Mouse (Mus musculus) heart, embryonic 13.5 days (tissue): Measurements from ENCODE around the gene Plk4. TPM values are rescaled to one million over a fixed set of nuclear protein-coding genes. Genes with fewer than 3 reads are reported as not detected.
"Not testable (repeated sequence)": the region's sequence is repeated elsewhere in the genome, so short reads cannot be mapped to it uniquely, and the experiment has no call there.

Experiments used
- ATAC-seq: fragments of 200-750 bp; cut with Nextera tagmentation; 2 replicates; pipeline ENCODE4 v1.8.0; 2017; ENCODE audit warnings: moderate TSS enrichment; ENCODE audit not compliant: insufficient number of reproducible peaks, low FRiP score, low TSS enrichment; ENCODE audit errors: extremely low read depth
- H3K27ac ChIP-seq: fragments of 300-500 bp; sonication (generic); replicated peaks from 2 replicates; pipeline ENCODE4 v1.5.1; 2015; ENCODE audit warnings: moderate library complexity, mild to moderate bottlenecking, inconsistent platforms
- H3K27me3 ChIP-seq: fragments of 300-500 bp; sonication (generic); replicated peaks from 2 replicates; pipeline ENCODE4 v1.6.1; 2015; ENCODE audit warnings: mild to moderate bottlenecking, inconsistent platforms
- H3K36me3 ChIP-seq: fragments of 300-500 bp; sonication (generic); 2 replicates; pipeline ENCODE4 v1.6.1; 2015; ENCODE audit warnings: mild to moderate bottlenecking, inconsistent platforms
- H3K4me1 ChIP-seq: fragments of 300-500 bp; sonication (generic); 2 replicates; pipeline ENCODE4 v1.6.1; 2015; ENCODE audit warnings: inconsistent platforms
- H3K4me2 ChIP-seq: fragments of 300-500 bp; sonication (generic); 2 replicates; pipeline ENCODE4 v1.6.1; 2015; ENCODE audit warnings: inconsistent platforms, mild to moderate bottlenecking, moderate library complexity
- H3K4me3 ChIP-seq: fragments of 300-500 bp; sonication (generic); 2 replicates; pipeline ENCODE4 v1.5.1; 2015; ENCODE audit warnings: moderate library complexity, mild to moderate bottlenecking, inconsistent platforms
- H3K9ac ChIP-seq: fragments of 300-500 bp; sonication (generic); 2 replicates; pipeline ENCODE4 v1.6.1; 2015; ENCODE audit warnings: inconsistent platforms, mild to moderate bottlenecking, moderate library complexity
- H3K9me3 ChIP-seq: fragments of 300-500 bp; sonication (generic); 2 replicates; pipeline ENCODE4 v1.6.1; 2016; ENCODE audit warnings: inconsistent platforms
- WGBS: fragments of 180-500 bp; shearing (Covaris S2); methylation state at CpG from one replicate; pipeline ENCODE4 v1.1.7; 2015; ENCODE audit warnings: mixed read lengths; 5-methylcytosine and 5-hydroxymethylcytosine counted together
- polyA plus RNA-seq: library from polyadenylated mRNA; unstranded; fragments of >200 nt; fragmentation: Nextera tagmentation; extraction: Ambion mirVana; gene quantifications from 2 replicates; pipeline ENCODE4 v1.2.1, GENCODE M21; 2015

Gene Plk4
- polyA plus RNA-seq: 32.3 and 39.3 TPM in 2 replicates

- WGBS: 2% methylated on average over 66 of the region's 66 CpGs
- no peaks in the 10 kb centered on the region for H3K9me3 ChIP-seq
- H3K27me3 ChIP-seq: no peaks in the 10 kb centered on the region
- H3K4me1 ChIP-seq: peaks cover 15% of the 10 kb centered on the region
- ATAC-seq: peak; percentile 98
- peak within 1 kb of the TSS; percentile 98 for H3K4me3 ChIP-seq
- H3K36me3 ChIP-seq: peaks cover 19% of the 10 kb centered on the region
- H3K9ac ChIP-seq: peak within 1 kb of the TSS; percentile 92
- peak within 1 kb of the TSS; percentile 84 for H3K27ac ChIP-seq
- peak within 1 kb of the TSS; percentile 90 for H3K4me2 ChIP-seq
Observed at GRCm38 (mm10) chr3:40799530-40800372, at the start of gene Plk4. Gene Plk4 (plus strand): TSS chr3:40800019.

- no peaks in the 10 kb centered on the region for H3K9me3 ChIP-seq
- H3K27ac ChIP-seq: no peak overlapping the region
- H3K27me3 ChIP-seq: no peaks in the 10 kb centered on the region
- ATAC-seq: no peak
- peaks cover 58% of the 10 kb centered on the region for H3K36me3 ChIP-seq
- no peak overlapping the region for H3K9ac ChIP-seq
- H3K4me2 ChIP-seq: no peak overlapping the region
- 77% methylated on average over 3 of the region's 3 CpGs for WGBS
- no peak overlapping the region for H3K4me3 ChIP-seq
- H3K4me1 ChIP-seq: no peaks in the 10 kb centered on the region
Observed at GRCm38 (mm10) chr3:40760746-40761145, 39.1 kb upstream of the Plk4 start.

GRCm38 (mm10) chr3:40761312-40761711 is 38.5 kb upstream of the Plk4 start:
- H3K27ac ChIP-seq: no peak overlapping the region
- H3K36me3 ChIP-seq: peaks cover 57% of the 10 kb centered on the region
- 77% methylated on average over 2 of the region's 2 CpGs for WGBS
- no peak overlapping the region for H3K9ac ChIP-seq
- no peaks in the 10 kb centered on the region for H3K27me3 ChIP-seq
- no peaks in the 10 kb centered on the region for H3K9me3 ChIP-seq
- no peak overlapping the region for H3K4me2 ChIP-seq
- H3K4me1 ChIP-seq: no peaks in the 10 kb centered on the region
- ATAC-seq: no peak
- H3K4me3 ChIP-seq: no peak overlapping the region

- Histone ChIP-seq H3K4me1 (no peaks in the 10 kb centered on the region), H3K36me3 (peaks cover 17% of the 10 kb centered on the region)
Observed at GRCm38 (mm10) chr3:40793783-40794182, 6.0 kb upstream of the Plk4 start.

GRCm38 (mm10) chr3:40798054-40798453 is 1.8 kb upstream of the Plk4 start:
- peaks cover 18% of the 10 kb centered on the region for H3K36me3 ChIP-seq
- no peak overlapping the region for H3K9ac ChIP-seq
- 57% methylated on average over 1 of the region's 1 CpGs for WGBS
- peaks cover 15% of the 10 kb centered on the region for H3K4me1 ChIP-seq
- ATAC-seq: no peak
- H3K4me2 ChIP-seq: no peak overlapping the region
- no peaks in the 10 kb centered on the region for H3K9me3 ChIP-seq
- H3K27ac ChIP-seq: no peak overlapping the region
- no peaks in the 10 kb centered on the region for H3K27me3 ChIP-seq
- H3K4me3 ChIP-seq: no peak overlapping the region

More at GRCm38 (mm10) chr3:40793783-40794182, 6.0 kb upstream of the Plk4 start:
- H3K9ac ChIP-seq: no peak overlapping the region
- 80% methylated on average over 2 of the region's 2 CpGs for WGBS
- no peak overlapping the region for H3K4me2 ChIP-seq
- H3K9me3 ChIP-seq: no peaks in the 10 kb centered on the region
- no peaks in the 10 kb centered on the region for H3K27me3 ChIP-seq
- no peak for ATAC-seq
- H3K4me3 ChIP-seq: no peak overlapping the region
- no peak overlapping the region for H3K27ac ChIP-seq

- no peak for ATAC-seq
- H3K36me3 ChIP-seq: peaks cover 14% of the 10 kb centered on the region
- no peak overlapping the region for H3K4me3 ChIP-seq
- H3K27ac ChIP-seq: no peak overlapping the region
- 40% methylated on average over 7 of the region's 7 CpGs for WGBS
- no peaks in the 10 kb centered on the region for H3K9me3 ChIP-seq
- H3K9ac ChIP-seq: no peak overlapping the region
- H3K4me2 ChIP-seq: no peak overlapping the region
- no peaks in the 10 kb centered on the region for H3K27me3 ChIP-seq
- H3K4me1 ChIP-seq: peaks cover 15% of the 10 kb centered on the region
Observed at GRCm38 (mm10) chr3:40798500-40798899, 1.3 kb upstream of the Plk4 start.

GRCm38 (mm10) chr3:40800373-40800823 is 579 bp downstream of the Plk4 start:
- 0% methylated on average over 26 of the region's 37 CpGs for WGBS
- Histone ChIP-seq H3K9ac (peak overlapping the region; percentile 92), H3K27me3 (no peaks in the 10 kb centered on the region), H3K9me3 (no peaks in the 10 kb centered on the region), H3K36me3 (peaks cover 25% of the 10 kb centered on the region), H3K4me1 (peaks cover 15% of the 10 kb centered on the region), H3K4me3 (peak overlapping the region; percentile 98), H3K27ac (peak overlapping the region; percentile 79), H3K4me2 (peak overlapping the region; percentile 90)
- peak; percentile 75 for ATAC-seq

GRCm38 (mm10) chr3:40806871-40807270 is 7.1 kb downstream of the Plk4 start:
- 68% methylated on average over 2 of the region's 2 CpGs for WGBS
- Histone ChIP-seq H3K4me3 (no peak overlapping the region), H3K4me2 (no peak overlapping the region), H3K4me1 (peaks cover 2% of the 10 kb centered on the region; the same call in 1 of the 2 replicates), H3K36me3 (peaks cover 68% of the 10 kb centered on the region), H3K27ac (no peak overlapping the region), H3K27me3 (no peaks in the 10 kb centered on the region), H3K9ac (no peak overlapping the region), H3K9me3 (no peaks in the 10 kb centered on the region)
- ATAC-seq: no peak

- WGBS: 95% methylated on average over 10 of the region's 10 CpGs
- Histone ChIP-seq H3K27ac (no peak overlapping the region), H3K4me2 (no peak overlapping the region), H3K4me3 (no peak overlapping the region), H3K9ac (no peak overlapping the region), H3K9me3 (no peaks in the 10 kb centered on the region), H3K27me3 (no peaks in the 10 kb centered on the region), H3K36me3 (peaks cover 75% of the 10 kb centered on the region), H3K4me1 (no peaks in the 10 kb centered on the region)
- no peak for ATAC-seq
Observed at GRCm38 (mm10) chr3:40808686-40809085, 8.9 kb downstream of the Plk4 start.

GRCm38 (mm10) chr3:40809894-40810293 is 10.1 kb downstream of the Plk4 start:
- no peaks in the 10 kb centered on the region for H3K9me3 ChIP-seq
- WGBS: 98% methylated on average over 2 of the region's 2 CpGs

GRCm38 (mm10) chr3:40813275-40813674 is 13.5 kb downstream of the Plk4 start:
- no peak overlapping the region for H3K4me3 ChIP-seq
- no peak for ATAC-seq
- H3K27me3 ChIP-seq: no peaks in the 10 kb centered on the region
- no peak overlapping the region for H3K4me2 ChIP-seq
- H3K27ac ChIP-seq: no peak overlapping the region
- WGBS: 86% methylated on average over 2 of the region's 2 CpGs
- H3K4me1 ChIP-seq: no peaks in the 10 kb centered on the region
- H3K36me3 ChIP-seq: peaks cover 80% of the 10 kb centered on the region
- no peaks in the 10 kb centered on the region for H3K9me3 ChIP-seq
- H3K9ac ChIP-seq: no peak overlapping the region

More at GRCm38 (mm10) chr3:40809894-40810293, 10.1 kb downstream of the Plk4 start:
- no peak overlapping the region for H3K9ac ChIP-seq
- H3K4me1 ChIP-seq: no peaks in the 10 kb centered on the region
- no peak overlapping the region for H3K4me3 ChIP-seq
- no peak overlapping the region for H3K27ac ChIP-seq
- H3K27me3 ChIP-seq: no peaks in the 10 kb centered on the region
- ATAC-seq: no peak
- H3K4me2 ChIP-seq: no peak overlapping the region
- H3K36me3 ChIP-seq: peaks cover 81% of the 10 kb centered on the region

GRCm38 (mm10) chr3:40845521-40845920 is 45.7 kb downstream of the Plk4 start:
- H3K36me3 ChIP-seq, H3K27me3 ChIP-seq, H3K9me3 ChIP-seq, H3K4me1 ChIP-seq, ATAC-seq: not testable (repeated sequence)
- H3K27ac ChIP-seq: peak overlapping the region; percentile 28; the same call in 1 of the 2 replicates
- WGBS: 81% methylated on average over 6 of the region's 6 CpGs
- H3K9ac ChIP-seq: peak overlapping the region; percentile 79
- peak overlapping the region; percentile 77 for H3K4me2 ChIP-seq
- H3K4me3 ChIP-seq: peak overlapping the region; percentile 64
